Mouse (Mus musculus) cerebellum, adult 9-11 months (tissue): ENCODE measurements around the gene Lrp2bp.

Source experiments
- DNase-seq: peaks from one replicate; pipeline ENCODE4 v3.0.0; 2022

Lrp2bp gene

GRCm38 (mm10) chr8:46036217-46036616 is 37.1 kb downstream of the Lrp2bp start:
- no peak for DNase-seq

DNA sequence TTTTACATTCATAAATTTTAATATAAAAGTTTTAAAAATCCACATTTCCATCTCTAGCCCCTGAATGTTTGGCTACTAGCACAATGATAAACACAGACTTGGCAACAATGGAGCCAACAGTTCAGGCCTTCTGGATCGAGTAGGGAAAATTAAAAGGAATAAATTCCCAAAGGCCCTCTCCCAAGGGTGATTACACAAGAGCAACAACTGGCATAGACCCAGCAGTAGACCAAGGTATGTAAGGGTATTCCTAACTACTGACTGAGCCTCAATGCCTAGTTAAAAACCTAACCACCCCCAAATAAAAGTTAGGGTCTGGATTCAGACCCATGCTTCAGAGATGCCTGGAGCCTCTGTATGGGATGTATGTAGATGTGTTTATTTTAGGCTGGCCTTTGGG is 40.6 kb downstream of the Lrp2bp start:
- no peak for DNase-seq

DNA sequence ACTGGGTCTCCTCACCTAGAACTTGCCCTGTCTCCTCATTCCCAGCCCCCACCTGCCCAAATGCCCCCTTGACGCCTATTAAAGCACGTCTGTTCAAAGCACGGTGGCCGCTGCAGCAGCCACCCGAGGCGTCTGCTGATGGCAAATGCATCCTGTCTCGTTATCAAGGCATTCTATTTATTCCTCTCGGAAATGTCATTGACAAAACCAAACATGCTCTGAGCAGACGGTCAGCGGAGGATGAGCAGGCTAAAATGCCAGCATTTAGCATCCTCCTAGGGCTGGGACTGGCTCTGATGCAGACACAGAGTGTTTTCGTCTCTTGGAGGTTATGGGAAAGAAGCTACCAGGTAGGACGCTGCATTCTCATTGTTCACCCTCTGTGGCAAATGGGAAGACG is 41.2 kb downstream of the Lrp2bp start:
- no peak for DNase-seq

DNA sequence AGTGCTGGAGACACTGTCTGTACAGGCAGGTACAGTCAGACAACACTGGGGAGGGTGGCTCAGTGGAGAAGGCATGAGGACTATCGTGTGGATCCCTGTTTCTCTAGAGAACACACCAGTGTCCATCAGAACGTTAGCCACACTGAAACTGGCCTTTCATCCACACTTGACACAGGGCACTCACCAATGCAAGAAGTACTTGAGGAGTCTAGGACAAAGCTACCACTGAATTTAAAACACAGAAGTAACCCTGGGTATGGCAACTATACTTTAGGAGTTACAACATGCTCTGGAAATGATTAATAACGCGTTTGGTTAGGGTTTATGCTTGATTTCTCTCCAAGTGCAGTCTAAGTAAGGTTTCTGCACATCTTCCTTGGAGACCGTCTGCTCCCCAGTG is 73.7 kb downstream of the Lrp2bp start:
- no peak for DNase-seq

DNA sequence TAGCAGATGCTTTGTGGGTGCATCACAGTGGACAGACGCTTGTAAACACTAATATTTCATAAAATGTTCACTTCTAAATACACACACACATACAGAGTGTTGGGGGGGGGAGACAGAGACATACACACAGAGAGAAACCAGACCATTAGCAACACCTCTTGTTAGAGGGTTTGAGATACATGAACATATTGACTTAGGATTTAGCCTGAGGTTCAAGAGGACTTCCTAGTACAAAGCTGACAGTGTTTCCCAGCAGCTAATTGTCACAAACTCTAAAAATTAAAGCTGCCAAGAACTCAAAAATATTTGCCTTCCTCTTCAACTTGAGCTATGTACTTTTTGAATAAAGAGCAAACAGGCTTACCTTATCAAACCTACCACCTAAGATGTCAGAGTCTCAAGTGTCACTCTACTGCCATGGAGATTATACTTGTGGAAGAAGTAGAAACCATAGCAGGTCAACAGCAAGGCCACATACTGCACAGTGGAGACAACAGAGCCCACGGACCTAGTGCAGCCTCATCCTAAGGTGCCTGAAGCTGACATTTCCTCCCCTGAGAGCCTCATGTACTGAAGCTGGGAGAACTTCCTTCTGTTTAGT is 74.5 kb downstream of the Lrp2bp start:
- no peak for DNase-seq

DNA sequence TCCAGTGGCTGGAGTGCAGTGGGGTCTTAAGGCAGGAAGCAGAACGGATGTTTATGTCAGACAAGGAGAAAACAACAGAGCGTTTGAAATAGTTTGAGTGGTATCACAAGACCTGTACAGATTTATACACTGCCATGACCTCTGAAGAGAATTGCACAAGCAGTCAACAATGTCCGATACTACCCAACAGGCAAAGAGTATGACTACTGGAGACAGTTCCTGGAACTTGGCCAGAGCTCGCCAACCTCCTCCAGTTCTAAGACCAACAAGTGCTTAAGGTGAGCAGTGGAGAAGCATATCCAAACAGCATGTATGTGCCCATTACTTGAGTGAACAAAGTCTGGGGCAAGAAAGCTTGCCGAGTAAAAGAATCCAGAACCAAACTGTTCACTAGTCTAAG is 76.1 kb downstream of the Lrp2bp start:
- no peak for DNase-seq

DNA sequence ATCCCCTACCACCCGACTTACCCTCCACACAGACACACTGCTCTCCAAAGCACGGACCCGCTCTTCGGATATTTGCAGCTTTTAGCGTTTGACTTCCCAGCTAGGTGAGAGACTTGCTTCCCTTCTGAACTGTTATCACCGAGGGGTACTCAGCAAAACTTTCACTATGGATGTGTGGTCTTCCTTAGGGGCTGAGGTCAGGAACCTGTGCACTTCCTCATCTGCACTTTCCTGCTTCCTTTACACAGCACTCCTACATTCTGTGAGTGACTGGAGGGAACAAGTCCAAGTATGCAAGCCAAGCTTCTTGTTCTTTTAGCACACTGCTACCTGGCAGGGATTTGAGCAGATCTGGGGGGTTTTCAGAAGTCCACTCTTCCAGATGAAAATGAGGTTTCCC is 79.8 kb downstream of the Lrp2bp start:
- DNase-seq = no peak
